Mouse (Mus musculus) megakaryocyte, embryonic 14.5 days (primary cell): Measurements from ENCODE around the gene Rrp15.

Source experiments
- FLI1 ChIP-seq: IDR thresholded peaks from 2 replicates; pipeline ENCODE4 v1.6.1; 2012; ENCODE audit warnings: low read length, inconsistent platforms, mixed read lengths
- GATA1 ChIP-seq: IDR thresholded peaks from 3 replicates; pipeline ENCODE4 v1.6.1; 2012; ENCODE audit warnings: mixed read lengths, low read length, inconsistent platforms, borderline replicate concordance

- TF ChIP-seq GATA1 (no peak), FLI1 (no peak)
These were observed 621 bp upstream of the Rrp15 start for GRCm38 (mm10) chr1:186749675-186750283.
